Mouse (Mus musculus) hindbrain, embryonic 16.5 days (tissue): ENCODE measurements around the gene Nppc. TPM values are rescaled to one million over a fixed set of nuclear protein-coding genes. Genes with fewer than 3 reads are reported as not detected.

Source experiments
- ATAC-seq: fragments of 200-750 bp; cut with Nextera tagmentation; 2 replicates; pipeline ENCODE4 v1.8.0; 2017; ENCODE audit warnings: moderate TSS enrichment, moderate library complexity
- H3K27ac ChIP-seq: fragments of 300-500 bp; sonication (generic); 2 replicates; pipeline ENCODE4 v1.5.1; 2014; ENCODE audit warnings: low read depth, mild to moderate bottlenecking, control low read depth, low read length, moderate library complexity
- H3K27me3 ChIP-seq: fragments of 300-500 bp; sonication (generic); replicated peaks from 2 replicates; pipeline ENCODE4 v1.6.1; 2014; ENCODE audit warnings: low read length; ENCODE audit not compliant: control insufficient read depth, insufficient read depth
- H3K36me3 ChIP-seq: fragments of 300-500 bp; sonication (generic); 2 replicates; pipeline ENCODE4 v1.6.1; 2014; ENCODE audit warnings: mild to moderate bottlenecking, low read length, moderate library complexity, mixed read lengths; ENCODE audit not compliant: control insufficient read depth, insufficient read depth
- H3K4me1 ChIP-seq: fragments of 300-500 bp; sonication (generic); 2 replicates; pipeline ENCODE4 v1.6.1; 2014; ENCODE audit warnings: low read depth, low read length; ENCODE audit not compliant: control insufficient read depth, insufficient read depth
- H3K4me2 ChIP-seq: fragments of 300-500 bp; sonication (generic); 2 replicates; pipeline ENCODE4 v1.6.1; 2014; ENCODE audit warnings: mild to moderate bottlenecking, low read length, control low read depth, moderate library complexity
- H3K4me3 ChIP-seq: fragments of 300-500 bp; sonication (generic); 2 replicates; pipeline ENCODE4 v1.5.1; 2014; ENCODE audit warnings: mild to moderate bottlenecking, low read length, control low read depth, moderate library complexity
- H3K9ac ChIP-seq: fragments of 300-500 bp; sonication (generic); 2 replicates; pipeline ENCODE4 v1.6.1; 2014; ENCODE audit warnings: low read depth, mild to moderate bottlenecking, control low read depth, low read length, moderate library complexity
- H3K9me3 ChIP-seq: fragments of 300-500 bp; sonication (generic); 2 replicates; pipeline ENCODE4 v1.6.1; 2014; ENCODE audit warnings: mild to moderate bottlenecking, low read length, moderate library complexity; ENCODE audit not compliant: control insufficient read depth
- WGBS: fragments of 180-500 bp; shearing (Covaris S2); extraction: QIAGEN DNeasy Blood & Tissue Kit; methylation state at CpG from one replicate; pipeline ENCODE4 v1.1.7; 2014; 5-methylcytosine and 5-hydroxymethylcytosine counted together
- polyA plus RNA-seq: library from polyadenylated mRNA; unstranded; fragments of >200 nt; fragmentation: Nextera tagmentation; extraction: Ambion mirVana; gene quantifications from 2 replicates; pipeline ENCODE4 v1.2.1, GENCODE M21; 2015

The Nppc gene
- 20.1 and 26.6 TPM in 2 replicates for polyA plus RNA-seq

DNA sequence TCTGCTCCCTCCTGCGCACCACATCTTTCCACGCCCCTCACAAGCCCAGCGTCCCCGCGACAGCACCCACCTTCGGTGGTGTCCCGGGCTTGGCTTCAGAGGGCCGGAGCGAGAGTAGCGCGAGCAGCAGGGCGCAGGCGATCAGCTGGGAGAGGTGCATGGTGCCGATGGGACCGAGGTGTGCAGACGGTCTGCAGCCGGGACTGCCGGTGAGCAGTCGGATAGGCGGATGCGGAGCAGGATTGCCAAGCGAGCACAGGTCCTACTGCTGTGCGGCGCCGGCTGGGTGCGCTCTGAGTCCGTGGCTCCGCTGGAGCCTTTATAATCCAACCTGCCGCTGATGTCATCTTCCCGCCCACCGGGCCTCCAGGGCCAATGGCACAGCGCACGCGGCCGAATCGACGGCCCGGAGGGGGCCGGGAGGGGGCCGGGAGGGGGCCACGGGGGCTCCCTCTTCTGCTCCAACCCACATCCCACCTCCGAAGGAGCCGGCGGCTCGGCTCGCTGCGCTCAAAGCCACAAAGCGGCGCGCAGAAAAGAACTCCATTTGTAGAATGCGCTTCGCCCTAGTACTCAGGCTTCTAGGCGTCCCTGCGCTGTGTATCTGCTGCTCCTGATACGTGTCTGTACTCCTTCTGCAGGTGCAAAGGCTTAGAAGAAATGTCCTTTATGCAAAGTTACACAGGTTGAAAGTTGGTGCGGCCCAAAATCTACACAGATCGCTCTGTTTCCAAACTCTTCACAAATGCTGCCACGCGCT lies at the start of gene Nppc:
Nppc (minus strand) TSS at position 293 of the 760 bp plus-strand sequence.
- H3K4me1 ChIP-seq: peaks cover 8% of the 10 kb centered on the region
- peak; percentile 96 for ATAC-seq
- peaks cover 10% of the 10 kb centered on the region for H3K27me3 ChIP-seq
- no peaks in the 10 kb centered on the region for H3K9me3 ChIP-seq
- peak within 1 kb of the TSS; percentile 58 for H3K4me3 ChIP-seq
- H3K9ac ChIP-seq: peak within 1 kb of the TSS; percentile 77
- H3K27ac ChIP-seq: peak within 1 kb of the TSS; percentile 51
- H3K4me2 ChIP-seq: peak within 1 kb of the TSS; percentile 99
- H3K36me3 ChIP-seq: no peaks in the 10 kb centered on the region
- 4% methylated on average over 59 of the region's 59 CpGs for WGBS

DNA sequence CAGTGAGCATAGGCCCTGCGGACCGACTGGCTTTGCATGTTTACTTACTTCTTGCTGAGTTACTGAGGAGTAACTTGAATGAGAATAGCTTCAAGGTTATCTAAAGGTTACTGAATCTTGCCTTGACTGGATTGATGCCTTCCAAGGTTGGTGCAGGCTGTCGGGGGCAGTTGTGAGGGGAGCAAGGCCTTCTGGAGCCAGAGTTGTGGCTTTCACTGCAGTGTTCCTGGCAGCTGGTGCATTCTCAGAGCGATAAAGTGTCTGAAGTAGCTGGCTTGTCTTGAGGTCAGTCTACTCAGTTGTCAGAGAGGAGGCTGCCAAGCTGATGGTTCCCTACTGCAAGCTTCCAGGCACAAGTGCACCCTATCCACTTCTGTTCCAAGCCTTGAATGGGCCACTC lies 49.0 kb upstream of the Nppc start:
- Histone ChIP-seq H3K36me3 (no peaks in the 10 kb centered on the region), H3K9me3 (no peaks in the 10 kb centered on the region), H3K4me3 (no peak overlapping the region), H3K4me2 (no peak overlapping the region), H3K4me1 (no peaks in the 10 kb centered on the region), H3K27ac (no peak overlapping the region), H3K9ac (no peak overlapping the region), H3K27me3 (no peaks in the 10 kb centered on the region)
- 83% methylated on average over 4 of the region's 4 CpGs for WGBS
- ATAC-seq: no peak

DNA sequence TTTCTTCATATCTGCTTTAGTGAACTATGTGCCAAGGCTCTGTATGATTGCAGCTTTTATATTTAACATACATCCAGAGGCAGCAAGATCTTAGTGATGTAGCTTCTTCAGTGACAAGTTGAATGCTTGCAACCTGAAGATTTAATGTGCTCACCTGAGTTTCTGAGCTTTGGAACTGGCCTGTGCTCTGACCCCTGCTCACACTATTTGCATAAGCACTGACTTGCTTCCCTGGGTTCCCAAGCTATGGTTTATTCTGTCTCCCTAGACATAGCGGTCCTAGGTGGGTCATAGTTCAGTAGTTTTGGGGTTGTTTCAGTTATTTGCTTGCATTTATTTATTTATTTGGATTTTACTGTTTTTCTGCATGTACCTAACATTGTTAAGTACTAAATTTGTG lies 47.8 kb upstream of the Nppc start:
- H3K27ac ChIP-seq: no peak overlapping the region
- no peak overlapping the region for H3K4me2 ChIP-seq
- H3K9ac ChIP-seq: no peak overlapping the region
- H3K36me3 ChIP-seq: no peaks in the 10 kb centered on the region
- no peaks in the 10 kb centered on the region for H3K27me3 ChIP-seq
- H3K4me1 ChIP-seq: no peaks in the 10 kb centered on the region
- no peak overlapping the region for H3K4me3 ChIP-seq
- WGBS: 92% methylated on average over 1 of the region's 1 CpGs
- no peak for ATAC-seq
- H3K9me3 ChIP-seq: no peaks in the 10 kb centered on the region

DNA sequence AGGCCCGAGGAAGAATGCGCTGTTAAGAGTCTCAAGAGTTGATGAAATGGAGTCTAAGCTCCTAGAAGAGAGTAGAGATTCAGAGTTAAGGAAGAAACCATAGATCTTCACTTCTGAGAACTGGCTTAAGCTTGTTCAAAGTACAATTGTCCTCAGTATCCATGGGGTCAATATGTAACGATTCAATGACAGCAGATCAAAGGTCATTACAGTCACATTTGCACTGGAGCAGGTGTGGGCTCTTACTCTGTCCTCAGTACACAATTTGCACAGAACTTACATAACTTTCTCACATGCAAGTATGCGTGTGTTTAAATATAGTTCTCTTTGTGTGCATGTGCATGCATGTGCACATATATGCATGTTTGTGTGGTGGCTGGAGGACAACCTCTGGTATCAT lies 42.7 kb upstream of the Nppc start:
- 92% methylated on average over 4 of the region's 4 CpGs for WGBS
- no peak for ATAC-seq

GRCm38 (mm10) chr1:86712045-86712444 lies 41.7 kb upstream of the Nppc start:
- no peak overlapping the region for H3K4me3 ChIP-seq
- H3K27me3 ChIP-seq: no peaks in the 10 kb centered on the region
- no peak for ATAC-seq
- no peak overlapping the region for H3K4me2 ChIP-seq
- H3K9ac ChIP-seq: no peak overlapping the region
- no peaks in the 10 kb centered on the region for H3K36me3 ChIP-seq
- 96% methylated on average over 2 of the region's 2 CpGs for WGBS
- no peaks in the 10 kb centered on the region for H3K4me1 ChIP-seq
- H3K27ac ChIP-seq: no peak overlapping the region
- no peaks in the 10 kb centered on the region for H3K9me3 ChIP-seq

More for the DNA sequence above, 42.7 kb upstream of the Nppc start:
- no peaks in the 10 kb centered on the region for H3K9me3 ChIP-seq
- H3K9ac ChIP-seq: no peak overlapping the region
- H3K4me1 ChIP-seq: no peaks in the 10 kb centered on the region
- H3K27me3 ChIP-seq: no peaks in the 10 kb centered on the region
- H3K4me2 ChIP-seq: no peak overlapping the region
- H3K27ac ChIP-seq: no peak overlapping the region
- no peaks in the 10 kb centered on the region for H3K36me3 ChIP-seq
- H3K4me3 ChIP-seq: no peak overlapping the region

DNA sequence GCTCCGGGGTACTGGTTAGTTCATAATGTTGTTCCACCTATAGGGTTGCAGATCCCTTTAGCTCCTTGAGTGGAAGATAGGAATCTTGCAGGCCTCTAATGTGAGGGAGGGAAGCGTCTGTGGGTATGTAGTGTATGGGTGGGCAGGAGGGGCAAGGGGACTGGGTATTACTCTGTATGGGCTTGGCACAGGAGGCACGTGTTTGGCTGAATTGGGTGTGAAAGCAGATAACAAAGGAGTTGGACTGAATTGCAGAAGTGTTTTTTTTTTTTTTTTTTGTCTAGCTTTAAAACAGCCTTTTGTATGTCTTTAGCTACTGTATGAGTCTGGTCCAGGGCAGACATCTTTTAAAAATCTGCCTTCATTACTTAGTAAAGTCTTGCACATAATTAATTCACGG lies 39.2 kb upstream of the Nppc start:
- 77% methylated on average over 4 of the region's 4 CpGs for WGBS
- Histone ChIP-seq H3K4me2 (no peak overlapping the region), H3K4me1 (peaks cover 10% of the 10 kb centered on the region), H3K4me3 (no peak overlapping the region), H3K9me3 (no peaks in the 10 kb centered on the region), H3K9ac (no peak overlapping the region), H3K36me3 (no peaks in the 10 kb centered on the region), H3K27ac (no peak overlapping the region), H3K27me3 (no peaks in the 10 kb centered on the region)
- ATAC-seq: no peak

DNA sequence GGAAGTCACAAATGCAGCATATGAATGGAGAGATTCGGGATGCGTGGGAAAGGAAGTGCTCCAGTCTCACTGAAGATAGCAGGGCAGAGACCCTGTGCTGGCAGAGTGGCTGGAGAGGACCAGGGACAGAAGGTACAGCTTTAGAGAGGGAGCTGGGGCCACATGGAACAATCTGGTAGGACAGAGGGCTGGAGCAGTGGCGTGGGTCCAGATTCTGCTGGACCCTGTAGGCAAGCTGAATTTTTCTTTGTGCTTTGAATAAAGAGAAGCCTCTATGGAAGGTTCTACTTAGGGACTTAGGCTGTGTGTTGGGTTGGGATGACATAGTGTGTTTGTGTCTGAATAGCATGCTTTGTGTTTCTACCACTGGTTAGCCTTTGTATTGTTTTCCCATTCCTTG lies 35.1 kb upstream of the Nppc start:
- Histone ChIP-seq H3K36me3 (no peaks in the 10 kb centered on the region), H3K27me3 (no peaks in the 10 kb centered on the region), H3K4me1 (peaks cover 16% of the 10 kb centered on the region), H3K4me3 (no peak overlapping the region), H3K9ac (peak overlapping the region; percentile 5; the same call in 1 of the 2 replicates), H3K9me3 (no peaks in the 10 kb centered on the region), H3K27ac (no peak overlapping the region), H3K4me2 (peak overlapping the region; percentile 31)
- WGBS: 80% methylated on average over 3 of the region's 3 CpGs
- no peak for ATAC-seq

DNA sequence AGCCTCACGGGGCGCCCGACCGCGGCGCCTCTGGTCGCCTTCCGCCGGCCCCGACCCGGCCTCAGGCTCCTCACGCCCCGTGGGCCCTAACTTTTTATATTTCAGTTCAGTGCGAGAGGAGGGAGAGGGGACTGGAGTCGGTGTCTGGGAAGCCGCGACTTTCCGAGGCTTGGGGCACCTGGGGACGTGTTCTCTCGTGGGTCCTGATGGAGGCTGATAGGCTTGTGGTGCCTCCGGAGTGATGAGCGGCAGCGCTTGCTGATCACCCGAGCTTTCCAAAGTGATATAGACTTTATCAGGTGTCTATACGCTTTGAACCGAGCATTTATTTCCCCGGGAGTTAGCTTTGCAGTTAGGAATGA lies 33.6 kb upstream of the Nppc start:
- Histone ChIP-seq H3K9me3 (no peaks in the 10 kb centered on the region), H3K36me3 (no peaks in the 10 kb centered on the region), H3K27ac (peak overlapping the region; percentile 91), H3K4me1 (peaks cover 16% of the 10 kb centered on the region), H3K4me3 (peak overlapping the region; percentile 98), H3K27me3 (no peaks in the 10 kb centered on the region), H3K4me2 (peak overlapping the region; percentile 93), H3K9ac (peak overlapping the region; percentile 92)
- ATAC-seq: no peak
- 0% methylated on average over 17 of the region's 27 CpGs for WGBS

GRCm38 (mm10) chr1:86703300-86703964 lies 33.1 kb upstream of the Nppc start, which contains the start of gene Dis3l2:
TSS of gene Dis3l2 (plus strand) at chr1:86703808.
- Histone ChIP-seq H3K27ac (peak within 1 kb of the TSS; percentile 91), H3K27me3 (no peaks in the 10 kb centered on the region), H3K4me1 (peaks cover 16% of the 10 kb centered on the region), H3K9me3 (no peaks in the 10 kb centered on the region), H3K4me3 (peak within 1 kb of the TSS; percentile 98), H3K9ac (peak within 1 kb of the TSS; percentile 92), H3K4me2 (peak within 1 kb of the TSS; percentile 93), H3K36me3 (no peaks in the 10 kb centered on the region)
- WGBS: 2% methylated on average over 51 of the region's 54 CpGs
- peak; percentile 98 for ATAC-seq
